In genomic region chr4:53592386-53592785, GRCm38 (mm10) we compare ENCODE assay signal across 12 mouse cellular contexts. TPM values are rescaled to one million over a fixed set of nuclear protein-coding genes. Genes with fewer than 3 reads are reported as not detected.
DNase-seq lines count a peak whose midpoint lies in the region; ATAC-seq and TF ChIP-seq lines count a peak whose summit lies in the region.
"Had no signal": no experiment of that assay in that cellular context is flagged by ENCODE, and none has a peak within 500 bp of the region (broad histone marks: within the 10 kb centered on the region; RNA-seq: fewer than 3 reads in every experiment).

No protein-coding gene starts in this region.

- H3K36me3 ChIP-seq in lung, embryonic 14.5 days (ENCODE audit: insufficient read depth) = no peaks in the 10 kb centered on the region
- H3K36me3 ChIP-seq in forebrain, embryonic 13.5 days (ENCODE audit: poor library complexity, severe bottlenecking) = no peaks in the 10 kb centered on the region
- H3K36me3 ChIP-seq: forebrain, embryonic 15.5 days; midbrain, embryonic 12.5 days had no signal

- intact Hi-C loops in heart, postnatal 36 days (cut with DNase I) = loop anchor here (2.0 to 5.0 kb wide), 3 partner anchors 152 to 476 kb away; partner anchors contain the start of gene Slc44a1
- intact Hi-C loops in left cerebral cortex, postnatal 4 days (cut with DNase I) = loop anchor here (5.0 to 10.0 kb wide), 3 partner anchors 210 to 558 kb away; no protein-coding TSS in a partner anchor

- peak overlapping the region; percentile 38; the same call in 1 of the 2 replicates for H3K27ac ChIP-seq in lung, embryonic 14.5 days (ENCODE audit: low read depth)
- H3K27ac ChIP-seq in forebrain, embryonic 13.5 days = no peak overlapping the region
- H3K27ac ChIP-seq: forebrain, embryonic 15.5 days; midbrain, embryonic 12.5 days had no signal

- no peaks in the 10 kb centered on the region for H3K27me3 ChIP-seq in lung, embryonic 14.5 days (ENCODE audit: insufficient read depth, low read length)
- H3K27me3 ChIP-seq in forebrain, embryonic 13.5 days = no peaks in the 10 kb centered on the region
- H3K27me3 ChIP-seq: forebrain, embryonic 15.5 days; midbrain, embryonic 12.5 days; Patski had no signal

- TF ChIP-seq CTCF in lung, embryonic 14.5 days (IDR thresholded peaks at IDR 0.05; ENCODE audit: low read depth) = no peak

- 0 out of 2 replicates have a peak, but pooled peaks cover 4% of the 10 kb centered on the region for H3K4me1 ChIP-seq in lung, embryonic 14.5 days (ENCODE audit: insufficient read depth)
- H3K4me1 ChIP-seq in forebrain, embryonic 13.5 days = no peaks in the 10 kb centered on the region

- 49% methylated on average over 9 of the region's 9 CpGs for WGBS in lung, embryonic 14.5 days
- 87% methylated on average over 9 of the region's 9 CpGs for WGBS in forebrain, embryonic 13.5 days

- no peaks in the 10 kb centered on the region for H3K9me3 ChIP-seq in lung, embryonic 14.5 days (ENCODE audit: low read depth, low read length)
- H3K9me3 ChIP-seq in forebrain, embryonic 13.5 days (replicated peaks) = no peaks in the 10 kb centered on the region
- H3K9me3 ChIP-seq: forebrain, embryonic 15.5 days; midbrain, embryonic 12.5 days had no signal

- ATAC-seq in lung, embryonic 14.5 days (ENCODE audit: insufficient read depth) = peak; percentile 40; the same call in 1 of the 2 replicates
- ATAC-seq in forebrain, embryonic 13.5 days = no peak
- ATAC-seq: forebrain, embryonic 15.5 days; Patski had no signal

- H3K9ac ChIP-seq in lung, embryonic 14.5 days = no peak overlapping the region
- no peak overlapping the region for H3K9ac ChIP-seq in forebrain, embryonic 13.5 days
- H3K9ac ChIP-seq: forebrain, embryonic 15.5 days; midbrain, embryonic 12.5 days had no signal

- no peak overlapping the region for H3K4me3 ChIP-seq in lung, embryonic 14.5 days (ENCODE audit: low read depth, low read length)
- H3K4me3 ChIP-seq in forebrain, embryonic 13.5 days = no peak overlapping the region
- H3K4me3 ChIP-seq: forebrain, embryonic 15.5 days; midbrain, embryonic 12.5 days had no signal

- H3K4me2 ChIP-seq in lung, embryonic 14.5 days = no peak overlapping the region
- H3K4me2 ChIP-seq in forebrain, embryonic 13.5 days = no peak overlapping the region
- H3K4me2 ChIP-seq: forebrain, embryonic 15.5 days; midbrain, embryonic 12.5 days had no signal

- DNase-seq in adrenal gland, adult 2 months = peak; percentile 47
- no peak for DNase-seq in adrenal gland, postnatal 4 days (ENCODE audit: low spot score in 2 of 2)
- DNase-seq in adrenal gland, postnatal 36 days = peak; percentile 19 to 43
- peak; percentile 48 to 66 for DNase-seq in heart, postnatal 36 days
- DNase-seq in lung, embryonic 14.5 days = peak; percentile 62
- DNase-seq in frontal cortex, postnatal 36 days (ENCODE audit: low spot score in 2 of 2) = no peak
- DNase-seq in left cerebral cortex, postnatal 4 days = no peak
- DNase-seq: thymus, postnatal 36 days had no signal

RNA-seq across cellular contexts. Expression of gene Fsd1l, which starts 38.9 kb away (rescaled TPM):
- total RNA-seq in adrenal gland, adult 2 months (2021) = 1 to 10 TPM; 6.9 to 7.3 TPM
- polyA plus RNA-seq in adrenal gland, adult 2 months (2012; rRNA removed) = 0.12 TPM in 2 replicates
- total RNA-seq in adrenal gland, postnatal 4 days (2021) = 10 to 100 TPM; 14.1 to 17.0 TPM
- total RNA-seq in adrenal gland, postnatal 36 days (2021) = 10 to 100 TPM in 1 of 2 experiments, 1 to 10 TPM in 1; 4.9 to 10.9 TPM
- 10 to 100 TPM; 43.6 to 47.7 TPM for total RNA-seq in heart, postnatal 36 days (2021)
- 7.4 and 8.1 TPM in 2 replicates for polyA plus RNA-seq in lung, embryonic 14.5 days (2014; fragmentation: Nextera tagmentation; extraction: Ambion mirVana)
- total RNA-seq in left cerebral cortex, postnatal 4 days (2021) = 10 to 100 TPM; 71.5 to 80.9 TPM
- 48.1 and 56.1 TPM in 2 replicates for polyA plus RNA-seq in forebrain, embryonic 13.5 days (2015; fragmentation: Nextera tagmentation; extraction: Ambion mirVana)

Comparison
In these comparisons a context has a peak if more than half of its experiments do, and no peak if none do; other contexts are left out.
1. DNase-seq: peak in adrenal gland, adult 2 months (single experiment), adrenal gland, postnatal 36 days (2 of 2), heart, postnatal 36 days (2 of 2) and lung, embryonic 14.5 days (single experiment); none in adrenal gland, postnatal 4 days (0 of 2), frontal cortex, postnatal 36 days (0 of 2) and left cerebral cortex, postnatal 4 days (single experiment).